Mouse (Mus musculus) midbrain, embryonic 14.5 days (tissue): ENCODE results near the gene Sgk2. TPM values are rescaled to one million over a fixed set of nuclear protein-coding genes. Genes with fewer than 3 reads are reported as not detected.

Experiments
- ATAC-seq: fragments of 200-750 bp; cut with Nextera tagmentation; 2 replicates; pipeline ENCODE4 v1.8.0; 2017; ENCODE audit warnings: moderate number of reproducible peaks, moderate library complexity; ENCODE audit not compliant: low FRiP score, low TSS enrichment
- DNase-seq: peaks from one replicate; pipeline ENCODE4 v3.0.0-alpha.2; 2015
- H3K27ac ChIP-seq: fragments of 300-500 bp; sonication (generic); replicated peaks from 2 replicates; pipeline ENCODE4 v1.5.1; 2014; ENCODE audit warnings: mild to moderate bottlenecking, low read depth, low read length, moderate library complexity
- H3K27me3 ChIP-seq: fragments of 300-500 bp; sonication (generic); 2 replicates; pipeline ENCODE4 v1.6.1; 2014; ENCODE audit warnings: low read length, control low read depth, mixed read lengths; ENCODE audit not compliant: control insufficient read depth, insufficient read depth
- H3K36me3 ChIP-seq: fragments of 300-500 bp; sonication (generic); 2 replicates; pipeline ENCODE4 v1.6.1; 2014; ENCODE audit warnings: low read length, control low read depth; ENCODE audit not compliant: control insufficient read depth, insufficient read depth
- H3K4me1 ChIP-seq: fragments of 300-500 bp; sonication (generic); 2 replicates; pipeline ENCODE4 v1.6.1; 2014; ENCODE audit warnings: mild to moderate bottlenecking, antibody characterized with exemption, low read length, control low read depth; ENCODE audit not compliant: control insufficient read depth, insufficient read depth
- H3K4me2 ChIP-seq: fragments of 300-500 bp; sonication (generic); 2 replicates; pipeline ENCODE4 v1.6.1; 2014; ENCODE audit warnings: mild to moderate bottlenecking, low read length, moderate library complexity
- H3K4me3 ChIP-seq: fragments of 300-500 bp; sonication (generic); replicated peaks from 2 replicates; pipeline ENCODE4 v1.5.1; 2014; ENCODE audit warnings: low read depth, low read length
- H3K9ac ChIP-seq: fragments of 300-500 bp; sonication (generic); replicated peaks from 2 replicates; pipeline ENCODE4 v1.6.1; 2014; ENCODE audit warnings: mild to moderate bottlenecking, low read length, moderate library complexity
- H3K9me3 ChIP-seq: fragments of 300-500 bp; sonication (generic); 2 replicates; pipeline ENCODE4 v1.6.1; 2016; ENCODE audit warnings: low read length, control low read depth, mixed read lengths; ENCODE audit not compliant: control insufficient read depth
- WGBS: fragments of 180-500 bp; shearing (Covaris S2); extraction: QIAGEN DNeasy Blood & Tissue Kit; methylation state at CpG from one replicate; pipeline ENCODE4 v1.1.7; 2014; 5-methylcytosine and 5-hydroxymethylcytosine counted together
- polyA plus RNA-seq: library from polyadenylated mRNA; unstranded; fragments of >200 nt; fragmentation: Nextera tagmentation; extraction: Ambion mirVana; gene quantifications from 2 replicates; pipeline ENCODE4 v1.2.1, GENCODE M21; 2014

Sgk2 gene
- polyA plus RNA-seq, 1 experiment from 2014 or later: 0.12 TPM

DNA sequence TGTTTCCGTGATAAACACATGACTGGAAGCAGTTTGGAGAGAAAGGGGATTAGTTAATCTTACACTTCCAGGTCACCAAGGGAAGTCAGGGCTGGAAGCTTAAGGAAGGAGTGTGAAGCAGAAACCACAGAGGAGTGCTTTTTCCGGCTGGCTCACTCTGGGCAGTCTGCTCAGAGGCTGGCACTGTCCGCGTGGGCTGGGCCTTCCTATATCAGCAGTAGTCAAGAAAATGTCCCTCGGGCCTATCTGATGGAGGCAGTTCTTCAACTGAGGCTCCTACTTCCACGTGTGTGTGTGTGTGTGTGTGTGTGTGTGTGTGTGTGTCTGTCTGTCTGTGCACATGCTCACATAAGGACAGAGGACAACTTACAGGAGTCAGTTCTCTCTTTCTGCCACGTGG, 52.8 kb downstream of the Sgk2 start:
- no peak for DNase-seq

DNA sequence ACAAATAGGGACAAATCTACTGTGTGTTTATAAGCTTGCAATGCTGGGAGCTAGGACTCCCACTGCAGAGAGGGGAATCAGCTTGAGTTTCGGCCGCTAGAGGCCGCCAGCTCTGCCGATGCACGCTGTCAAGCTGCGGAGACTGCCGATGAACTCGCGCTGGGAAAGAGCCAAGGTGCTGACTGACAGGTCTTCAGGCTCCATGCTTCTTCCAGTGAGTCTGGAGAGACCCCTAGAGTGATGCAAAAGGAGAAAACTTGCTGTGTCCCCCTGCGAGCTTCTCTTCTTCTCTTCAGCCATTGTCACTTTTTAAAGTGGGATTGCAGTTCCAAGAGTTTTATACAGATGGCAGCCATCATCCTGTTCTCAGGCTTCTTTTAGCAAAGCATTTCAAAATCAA, 61.0 kb downstream of the Sgk2 start:
- 3% methylated on average over 10 of the region's 10 CpGs for WGBS
- no peak overlapping the region for H3K27ac ChIP-seq
- peak overlapping the region; percentile 43 for H3K4me2 ChIP-seq
- H3K4me1 ChIP-seq: 0 out of 2 replicates have a peak, but pooled peaks cover 3% of the 10 kb centered on the region
- H3K9ac ChIP-seq: no peak overlapping the region
- H3K36me3 ChIP-seq: peaks cover 44% of the 10 kb centered on the region
- ATAC-seq (no peak; the same call in 1 of the 2 replicates), DNase-seq (peak; percentile 92)
- H3K9me3 ChIP-seq: no peaks in the 10 kb centered on the region
- no peak overlapping the region; the same call in 1 of the 2 replicates for H3K4me3 ChIP-seq
- H3K27me3 ChIP-seq: no peaks in the 10 kb centered on the region

More for the DNA sequence above, 52.8 kb downstream of the Sgk2 start:
- no peak for ATAC-seq
- no peaks in the 10 kb centered on the region for H3K27me3 ChIP-seq
- H3K9me3 ChIP-seq: no peaks in the 10 kb centered on the region
- 90% methylated on average over 7 of the region's 7 CpGs for WGBS
- H3K4me1 ChIP-seq: no peaks in the 10 kb centered on the region
- H3K4me3 ChIP-seq: no peak overlapping the region
- H3K9ac ChIP-seq: no peak overlapping the region
- no peak overlapping the region for H3K4me2 ChIP-seq
- H3K27ac ChIP-seq: no peak overlapping the region
- peaks cover 87% of the 10 kb centered on the region for H3K36me3 ChIP-seq

DNA sequence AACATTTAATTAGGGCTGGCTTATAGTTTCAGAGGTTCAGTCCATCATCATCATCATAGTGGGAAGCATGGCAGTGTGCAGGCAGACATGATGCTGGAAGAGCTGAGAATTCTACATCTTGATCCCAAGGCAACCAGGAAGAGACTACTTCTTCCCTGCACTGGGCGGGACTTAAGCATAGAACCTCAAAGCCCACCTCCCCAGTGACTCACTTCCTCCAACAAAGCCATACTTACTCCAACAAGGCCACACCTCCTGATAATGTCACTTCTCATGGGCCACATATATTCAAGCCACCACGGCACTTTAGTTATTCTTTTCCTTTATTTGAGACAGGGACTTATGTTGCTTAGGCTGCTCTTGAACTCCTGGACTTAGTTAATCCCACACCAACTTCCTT, 62.0 kb downstream of the Sgk2 start:
- H3K27ac ChIP-seq: no peak overlapping the region
- H3K4me3 ChIP-seq: no peak overlapping the region
- peaks cover 8% of the 10 kb centered on the region for H3K4me1 ChIP-seq
- H3K9ac ChIP-seq: no peak overlapping the region
- no peaks in the 10 kb centered on the region for H3K27me3 ChIP-seq
- ATAC-seq (no peak), DNase-seq (no peak)
- no peak overlapping the region for H3K4me2 ChIP-seq
- WGBS: 92% methylated on average over 2 of the region's 2 CpGs
- no peaks in the 10 kb centered on the region for H3K9me3 ChIP-seq
- H3K36me3 ChIP-seq: peaks cover 34% of the 10 kb centered on the region

DNA sequence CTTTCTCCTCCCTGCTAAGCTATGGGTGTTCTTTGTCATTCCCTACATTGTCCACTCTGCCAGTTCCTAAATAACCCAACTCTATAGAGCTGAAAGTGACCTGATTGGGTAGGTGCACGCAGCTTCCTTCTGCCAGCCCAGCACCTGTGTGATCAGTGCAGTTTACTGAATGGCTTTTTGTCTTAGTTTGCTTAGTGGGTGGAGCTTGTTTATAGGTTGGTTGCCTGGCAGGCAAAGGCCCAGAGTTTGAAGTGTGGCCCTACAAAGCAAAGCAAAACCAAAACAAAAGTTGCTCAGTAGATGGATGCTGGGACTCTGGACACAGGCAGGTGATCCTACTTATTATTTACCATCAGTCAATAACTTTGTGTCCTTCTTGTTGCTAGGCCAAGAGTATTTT, 64.6 kb downstream of the Sgk2 start:
- Histone ChIP-seq H3K36me3 (peaks cover 12% of the 10 kb centered on the region), H3K9me3 (no peaks in the 10 kb centered on the region), H3K4me3 (no peak overlapping the region), H3K9ac (no peak overlapping the region), H3K27me3 (0 out of 2 replicates have a peak, but pooled peaks cover 4% of the 10 kb centered on the region), H3K27ac (no peak overlapping the region), H3K4me2 (no peak overlapping the region), H3K4me1 (peaks cover 8% of the 10 kb centered on the region)
- ATAC-seq (no peak), DNase-seq (no peak)
- WGBS: 76% methylated on average over 1 of the region's 1 CpGs

DNA sequence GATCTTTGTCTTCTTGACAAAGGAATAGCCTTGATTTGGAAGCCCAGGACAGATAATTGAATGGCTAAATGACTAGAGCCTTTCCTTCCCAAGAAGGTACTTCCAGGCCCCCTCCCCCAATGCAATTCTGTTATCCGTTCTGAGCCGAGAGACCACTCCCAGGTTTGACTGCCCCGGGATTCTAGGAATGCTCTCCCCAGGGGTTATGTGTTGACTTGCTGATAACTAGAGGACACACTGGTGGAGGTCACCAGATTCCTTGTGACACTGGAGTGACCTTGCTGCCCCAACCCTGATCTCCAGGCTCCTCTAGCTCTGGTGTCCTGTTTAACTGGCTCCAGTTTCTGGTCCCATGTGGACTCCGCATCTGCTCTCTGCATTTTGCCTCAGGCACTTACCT, 65.0 kb downstream of the Sgk2 start:
- Histone ChIP-seq H3K4me2 (no peak overlapping the region), H3K27me3 (0 out of 2 replicates have a peak, but pooled peaks cover 4% of the 10 kb centered on the region), H3K27ac (no peak overlapping the region), H3K9ac (no peak overlapping the region), H3K9me3 (no peaks in the 10 kb centered on the region), H3K4me3 (no peak overlapping the region), H3K4me1 (peaks cover 8% of the 10 kb centered on the region), H3K36me3 (peaks cover 8% of the 10 kb centered on the region)
- 45% methylated on average over 4 of the region's 4 CpGs for WGBS
- no peak for ATAC-seq
- DNase-seq: no peak

DNA sequence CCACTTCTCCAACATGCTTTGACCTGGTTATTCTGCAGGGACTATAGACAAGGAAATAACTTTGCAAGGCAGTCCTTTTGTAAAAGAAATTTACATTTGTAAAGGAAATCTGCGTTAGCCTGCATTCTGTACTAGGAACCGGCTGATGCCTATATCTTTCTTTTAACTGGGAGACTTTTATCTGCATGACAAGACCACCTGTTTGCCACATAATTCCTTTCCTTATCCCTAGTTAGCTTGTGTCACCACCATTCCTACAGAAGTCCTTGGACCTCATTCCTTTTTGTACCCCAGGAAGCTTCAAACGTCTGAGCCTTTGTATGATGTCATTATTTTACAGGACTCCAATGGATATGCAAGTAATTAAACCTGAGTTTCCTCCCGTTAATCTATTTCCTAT, 65.7 kb downstream of the Sgk2 start:
- no peak overlapping the region for H3K4me3 ChIP-seq
- H3K27ac ChIP-seq: no peak overlapping the region
- WGBS: 63% methylated on average over 4 of the region's 4 CpGs
- no peak overlapping the region for H3K9ac ChIP-seq
- H3K9me3 ChIP-seq: no peaks in the 10 kb centered on the region
- 0 out of 2 replicates have a peak, but pooled peaks cover 4% of the 10 kb centered on the region for H3K27me3 ChIP-seq
- ATAC-seq (no peak), DNase-seq (no peak)
- H3K4me2 ChIP-seq: no peak overlapping the region
- H3K4me1 ChIP-seq: peaks cover 8% of the 10 kb centered on the region
- 0 out of 2 replicates have a peak, but pooled peaks cover 6% of the 10 kb centered on the region for H3K36me3 ChIP-seq

DNA sequence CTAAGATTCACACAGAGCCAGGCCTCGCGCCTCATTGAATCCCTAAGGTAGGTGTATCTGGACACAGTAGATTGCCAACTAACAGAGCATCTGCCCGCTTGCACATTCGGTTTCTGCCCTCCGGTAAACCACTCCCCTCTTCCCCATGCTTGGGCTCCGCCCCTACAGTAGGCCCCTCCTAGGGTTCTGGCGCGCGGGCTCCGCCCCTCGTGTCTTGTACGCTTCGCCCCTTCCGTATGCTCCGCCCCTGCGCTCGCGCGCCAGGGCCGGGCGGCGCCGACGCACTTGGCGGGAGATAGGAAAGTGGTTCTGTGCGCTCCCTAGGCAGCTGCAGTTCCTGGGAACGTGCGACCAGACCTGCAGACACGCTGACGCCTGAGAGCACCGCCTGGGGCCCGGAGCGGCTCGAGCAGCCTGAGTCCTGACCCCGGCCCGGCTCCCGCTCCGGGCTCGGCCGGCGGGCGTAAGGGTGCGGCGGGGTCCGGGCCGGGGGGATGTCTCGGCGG, 67.3 kb downstream of the Sgk2 start, which contains the start of gene Mybl2:
Gene Mybl2, plus strand, starts transcription at position 353 of the 506 bp plus-strand sequence.
- WGBS: under 1% methylated on average over 48 of the region's 48 CpGs

DNA sequence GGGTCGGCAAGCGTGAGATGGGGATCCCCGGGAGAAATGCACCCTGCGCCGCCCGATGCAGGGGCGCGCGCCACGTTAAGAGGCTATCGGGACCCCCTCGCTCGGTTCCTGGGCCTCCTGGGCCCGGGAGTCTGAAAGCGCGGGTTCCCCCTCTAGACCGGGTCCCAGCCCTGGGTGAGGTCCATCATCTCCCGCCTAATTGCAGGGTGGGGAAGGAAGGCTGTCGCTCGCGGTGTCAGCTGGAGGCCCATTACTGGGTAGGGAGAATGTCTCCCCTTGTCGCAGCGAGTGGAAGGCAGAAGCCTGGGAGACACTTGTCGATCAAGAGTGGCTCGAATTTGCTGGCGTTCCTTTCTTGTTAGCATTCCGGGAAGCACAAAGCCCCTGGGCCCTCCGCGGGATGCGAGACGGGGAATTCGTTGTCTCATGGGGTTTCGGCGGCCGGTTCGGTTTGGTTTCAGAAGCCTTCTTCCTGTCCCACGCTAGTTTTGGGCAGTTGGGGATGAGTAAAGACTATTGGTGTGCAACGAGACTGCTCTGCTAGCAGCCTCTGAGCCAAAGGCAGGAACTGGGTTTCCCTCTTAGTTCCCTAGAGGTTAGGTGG, 67.9 kb downstream of the Sgk2 start:
- peak; percentile 11 for DNase-seq
- Histone ChIP-seq H3K9ac (peak overlapping the region; percentile 40; the same call in 1 of the 2 replicates), H3K27me3 (0 out of 2 replicates have a peak, but pooled peaks cover 4% of the 10 kb centered on the region), H3K4me3 (peak overlapping the region; percentile 53), H3K4me1 (peaks cover 5% of the 10 kb centered on the region), H3K36me3 (no peaks in the 10 kb centered on the region), H3K4me2 (peak overlapping the region; percentile 100), H3K27ac (no peak overlapping the region), H3K9me3 (no peaks in the 10 kb centered on the region)
- WGBS: under 1% methylated on average over 37 of the region's 38 CpGs
- no peak for ATAC-seq

More for the DNA sequence above, 67.3 kb downstream of the Sgk2 start, which contains the start of gene Mybl2:
- ATAC-seq (peak; percentile 98), DNase-seq (peak; percentile 95)
- Histone ChIP-seq H3K27ac (no peak within 1 kb of the TSS), H3K4me1 (peaks cover 5% of the 10 kb centered on the region), H3K4me3 (peak within 1 kb of the TSS; percentile 53), H3K9ac (peak within 1 kb of the TSS; percentile 40), H3K4me2 (peak within 1 kb of the TSS; percentile 100), H3K9me3 (no peaks in the 10 kb centered on the region), H3K27me3 (0 out of 2 replicates have a peak, but pooled peaks cover 4% of the 10 kb centered on the region), H3K36me3 (no peaks in the 10 kb centered on the region)

DNA sequence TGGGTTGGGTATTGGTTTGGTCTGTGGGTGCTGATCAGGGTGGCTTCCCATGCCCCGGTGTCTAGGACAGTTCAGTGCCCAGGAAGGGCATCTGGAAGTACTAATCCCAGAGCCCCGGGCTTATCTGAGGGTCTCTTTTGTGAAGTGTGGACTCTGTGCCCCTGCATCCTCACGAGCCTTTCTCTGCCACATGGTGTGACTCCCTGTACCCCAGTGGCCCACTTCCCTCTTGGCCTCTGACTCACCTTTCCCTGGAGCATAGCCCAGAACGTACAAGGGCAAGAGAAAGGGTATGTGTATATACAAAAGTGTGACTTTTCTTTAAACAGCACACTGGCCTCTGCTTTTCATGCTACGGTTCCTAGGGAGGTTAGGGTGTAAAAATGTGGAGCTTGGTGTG, 68.6 kb downstream of the Sgk2 start:
- peaks cover 5% of the 10 kb centered on the region for H3K4me1 ChIP-seq
- DNase-seq (no peak), ATAC-seq (no peak)
- peak overlapping the region; percentile 53; the same call in 1 of the 2 replicates for H3K4me3 ChIP-seq
- no peaks in the 10 kb centered on the region for H3K36me3 ChIP-seq
- H3K27me3 ChIP-seq: 0 out of 2 replicates have a peak, but pooled peaks cover 4% of the 10 kb centered on the region
- H3K4me2 ChIP-seq: peak overlapping the region; percentile 100
- H3K9me3 ChIP-seq: no peaks in the 10 kb centered on the region
- WGBS: 31% methylated on average over 5 of the region's 5 CpGs
- no peak overlapping the region for H3K9ac ChIP-seq
- no peak overlapping the region for H3K27ac ChIP-seq
